Mouse (Mus musculus) ES-E14 (cell line): ENCODE measurements around the gene Ulk4.

Source experiments
- CHD2 ChIP-seq: IDR thresholded peaks from 2 replicates; pipeline ENCODE4 v1.6.1; 2014; ENCODE audit warnings: mild to moderate bottlenecking, low read depth, low read length, inconsistent platforms
- HCFC1 ChIP-seq: IDR thresholded peaks from 2 replicates; pipeline ENCODE4 v1.6.1; 2012; ENCODE audit warnings: low read length, inconsistent platforms, borderline replicate concordance; ENCODE audit not compliant: insufficient read depth
- MAFK ChIP-seq: IDR thresholded peaks from 2 replicates; pipeline ENCODE4 v1.6.1; 2014; ENCODE audit warnings: mild to moderate bottlenecking, low read depth, low read length, inconsistent platforms; ENCODE audit not compliant: insufficient read depth
- ZC3H11A ChIP-seq: IDR thresholded peaks from 2 replicates; pipeline ENCODE4 v1.6.1; 2012; ENCODE audit warnings: low read depth, mild to moderate bottlenecking, inconsistent platforms, low read length, borderline replicate concordance
- ZNF384 ChIP-seq: IDR thresholded peaks from 2 replicates; pipeline ENCODE4 v1.6.1; 2012; ENCODE audit warnings: low read depth, low read length, inconsistent platforms

GRCm38 (mm10) chr9:121032322-121032964, 244.6 kb downstream of the Ulk4 start:
- TF ChIP-seq CHD2, result no peak
- no peak for TF ChIP-seq MAFK
- no peak for TF ChIP-seq HCFC1
- no peak for TF ChIP-seq ZC3H11A
- no peak for TF ChIP-seq ZNF384
